Mouse (Mus musculus): ENCODE measurements around the gene Reep3. TPM values are rescaled to one million over a fixed set of nuclear protein-coding genes. Genes with fewer than 3 reads are reported as not detected.
A peak's percentile ranks its signal among the peaks of the same experiment; 100 is the strongest.
"Not testable (repeated sequence)": the region's sequence is repeated elsewhere in the genome, so short reads cannot be mapped to it uniquely, and the experiment has no call there.

Gene Reep3
- total RNA-seq, 2 experiments from 2014 or later, result 10.0 to 10.2 TPM

GRCm38 (mm10) chr10:67112967-67113366 lies 16.2 kb upstream of the Reep3 start:
- intact Hi-C loops (cut with DNase I), result not testable (repeated sequence)

DNA sequence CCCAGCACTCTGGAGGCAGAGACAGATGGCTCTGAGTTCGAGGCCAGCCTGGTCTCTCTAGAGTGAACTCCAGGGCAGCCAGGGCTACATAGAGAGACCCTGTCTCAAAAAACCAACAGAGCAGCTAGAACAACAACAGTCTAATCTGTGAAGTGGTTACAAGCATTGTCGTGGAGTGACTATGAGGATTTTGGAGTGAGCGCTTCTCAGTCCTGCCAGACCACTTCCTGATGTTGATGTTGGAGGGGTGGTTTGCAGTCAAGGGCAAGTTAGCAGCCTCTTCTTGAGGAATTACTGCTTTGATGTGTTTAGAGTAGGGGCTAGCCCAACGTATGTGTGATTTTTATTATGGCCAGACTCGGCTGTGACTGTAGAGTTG lies 15.0 kb upstream of the Reep3 start:
- intact Hi-C loops (cut with DNase I), result no loop called here
- DNase-seq, result no peak

More at GRCm38 (mm10) chr10:67112967-67113366, 16.2 kb upstream of the Reep3 start:
- DNase-seq, result not testable (repeated sequence)

DNA sequence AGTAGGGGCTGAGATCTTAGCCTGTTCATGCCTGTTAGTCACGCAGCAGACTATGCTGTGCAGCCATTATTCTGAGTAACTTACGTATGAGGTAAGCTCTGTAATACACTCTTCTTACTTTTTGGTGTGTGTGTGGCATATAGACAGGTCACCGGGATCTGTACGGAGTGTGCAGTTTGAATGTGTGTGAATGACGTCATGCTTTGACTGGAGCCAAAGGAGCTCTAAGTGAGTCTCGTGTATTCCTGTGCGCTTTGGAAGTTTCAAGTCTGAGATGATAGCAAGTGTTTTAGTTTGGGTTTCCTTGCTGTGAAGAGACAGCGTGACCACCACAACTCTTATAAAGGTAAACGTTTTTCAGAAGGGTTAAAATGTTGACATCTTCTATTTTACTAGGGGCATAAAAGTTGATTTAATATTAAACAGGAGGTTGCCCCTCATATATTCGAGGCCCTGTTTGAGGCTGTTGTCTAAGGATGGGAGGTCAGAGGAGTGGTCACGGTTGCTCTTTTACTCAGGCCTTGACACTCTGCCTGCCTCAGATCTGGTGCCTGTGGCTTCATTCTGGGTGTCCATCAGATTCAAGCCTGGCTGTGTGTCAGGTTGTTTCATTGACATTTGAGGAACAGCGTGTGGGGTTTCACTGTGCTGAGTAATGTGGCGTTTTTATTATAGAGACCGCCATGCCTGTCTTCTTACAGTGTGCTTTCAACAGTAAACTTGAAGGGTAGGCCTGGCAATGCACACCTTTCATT lies 14.5 kb upstream of the Reep3 start:
- peak in 1 of 2 experiments; percentile 10 for DNase-seq
- intact Hi-C loops (cut with DNase I), result no loop called here

DNA sequence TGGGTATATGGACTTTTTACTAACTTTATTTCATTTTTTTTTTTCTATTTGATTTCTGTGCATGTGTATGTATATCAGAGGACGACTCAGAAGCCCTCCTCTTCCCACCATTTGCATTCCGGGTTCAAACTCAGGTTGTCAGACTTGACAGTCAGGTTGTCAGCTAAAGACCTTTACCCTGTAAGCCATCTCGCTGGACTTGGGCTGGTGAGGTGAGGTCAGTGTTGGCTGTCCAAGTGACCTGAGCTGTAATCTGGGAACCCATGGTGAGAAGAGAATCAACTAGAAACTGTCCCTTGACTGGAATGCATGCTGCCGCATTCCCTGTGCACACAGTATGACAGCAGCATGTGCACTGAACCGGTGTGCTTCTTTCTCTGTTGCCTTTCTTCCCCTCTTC lies 12.9 kb upstream of the Reep3 start:
- peak in 1 of 2 experiments; percentile 6 for DNase-seq
- intact Hi-C loops (cut with DNase I), result no loop called here

DNA sequence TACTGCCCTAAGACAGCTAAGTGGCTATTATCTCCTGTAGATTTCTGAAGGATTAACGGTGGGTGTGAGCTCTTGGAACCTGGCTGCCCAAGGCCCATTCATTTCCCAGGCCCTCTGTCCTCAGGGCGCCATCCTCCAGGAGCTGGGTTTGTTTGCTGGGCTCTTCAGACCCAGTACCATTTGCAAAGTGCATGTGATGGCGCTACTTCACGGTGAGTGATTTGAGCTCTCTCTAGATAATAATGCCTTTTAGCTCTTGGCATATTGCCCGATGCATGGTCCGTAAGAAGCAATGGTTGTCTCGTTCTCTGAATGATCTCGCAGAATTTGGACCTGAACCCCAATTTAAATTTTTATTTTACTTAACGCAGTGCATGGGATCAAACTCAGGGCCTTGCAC lies 11.4 kb upstream of the Reep3 start:
- DNase-seq, result peak in 1 of 2 experiments; percentile 5
- intact Hi-C loops (cut with DNase I), result no loop called here

GRCm38 (mm10) chr10:67107017-67107761 lies 10.4 kb upstream of the Reep3 start:
- peak in 1 of 2 experiments; percentile 8 for DNase-seq
- intact Hi-C loops (cut with DNase I), result no loop called here

- intact Hi-C loops (cut with DNase I), result no loop called here
- DNase-seq, result no peak
These were observed 9.7 kb upstream of the Reep3 start for GRCm38 (mm10) chr10:67106400-67106799.

- intact Hi-C loops (cut with DNase I), result no loop called here
These were observed 8.8 kb upstream of the Reep3 start for GRCm38 (mm10) chr10:67105331-67106217.

GRCm38 (mm10) chr10:67104543-67104942 lies 7.8 kb upstream of the Reep3 start:
- DNase-seq, result peak in 1 of 2 experiments; percentile 10
- intact Hi-C loops (cut with DNase I), result no loop called here

More at GRCm38 (mm10) chr10:67105331-67106217, 8.8 kb upstream of the Reep3 start:
- DNase-seq, result no peak

- no peak for DNase-seq
- intact Hi-C loops (cut with DNase I), result no loop called here
These were observed 4.1 kb upstream of the Reep3 start for GRCm38 (mm10) chr10:67100831-67101251.

DNA sequence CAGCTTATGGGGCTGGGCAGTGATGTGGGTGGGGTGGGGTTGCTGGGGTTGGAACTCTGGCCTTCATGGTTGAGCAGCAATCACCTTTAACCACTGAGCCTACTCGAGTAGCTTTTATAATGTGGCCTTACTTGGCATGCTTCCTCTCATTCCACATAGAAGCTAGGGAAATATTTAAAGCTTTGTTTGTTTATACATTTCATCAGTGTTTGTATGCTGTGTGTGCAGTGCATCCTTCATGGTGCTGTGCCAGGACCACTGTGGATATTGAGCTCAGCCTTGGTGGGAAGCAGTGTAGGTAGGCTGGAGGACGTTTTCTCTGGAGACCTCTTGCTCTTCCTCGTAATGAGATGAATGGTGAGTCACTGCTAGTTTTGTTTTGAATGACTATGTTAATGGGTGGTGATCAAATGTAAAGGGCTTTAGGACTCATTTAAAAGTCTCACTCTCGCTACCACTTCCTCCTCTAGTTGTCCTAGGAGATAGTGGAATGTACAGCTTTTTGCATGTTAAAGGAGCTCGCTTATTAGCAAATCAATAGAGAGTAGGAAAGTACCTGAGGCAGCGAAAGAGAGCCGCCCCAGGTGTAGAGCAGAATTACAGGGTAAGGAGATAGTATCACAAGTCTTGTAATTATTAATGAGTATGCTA lies 3.4 kb upstream of the Reep3 start:
- intact Hi-C loops (cut with DNase I), result no loop called here
- no peak for DNase-seq

GRCm38 (mm10) chr10:67099183-67099929 lies 2.6 kb upstream of the Reep3 start:
- DNase-seq, result no peak
- intact Hi-C loops (cut with DNase I), result loop anchor here (5.0 kb wide), 1 partner anchor 47 kb away; no protein-coding TSS in a partner anchor

DNA sequence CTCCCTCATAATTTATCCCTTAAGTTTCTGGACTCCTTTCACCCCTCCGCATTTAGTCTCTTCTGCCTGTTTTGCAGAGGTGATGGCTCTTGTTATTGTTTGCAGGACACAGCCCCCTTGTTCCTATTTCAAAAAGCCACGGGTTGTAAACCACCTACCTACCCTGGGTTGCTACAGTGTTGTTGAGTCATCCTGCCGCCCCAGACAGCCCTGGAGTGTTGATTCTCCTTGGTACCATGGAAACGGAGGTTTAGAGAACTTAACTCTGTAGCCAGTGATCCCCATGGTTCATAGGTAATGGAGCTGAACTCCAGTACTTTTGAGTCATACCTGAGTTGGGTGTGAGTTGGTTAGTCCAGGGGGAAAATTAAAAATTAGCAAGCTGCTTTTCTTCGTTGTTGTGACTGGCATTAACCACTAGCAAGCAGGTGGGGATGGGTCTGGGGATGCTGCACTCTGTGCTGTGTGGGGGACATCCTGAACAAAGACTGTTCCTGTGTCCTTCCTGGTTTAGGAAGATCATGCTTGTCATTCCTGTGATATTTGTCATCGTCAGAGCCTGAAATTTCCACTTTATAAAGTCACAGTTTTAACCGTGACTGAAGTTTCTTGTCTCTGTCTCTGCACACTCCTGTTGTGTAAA lies 1.8 kb upstream of the Reep3 start:
- intact Hi-C loops (cut with DNase I), result loop anchor here (5.0 kb wide), 1 partner anchor 46 kb away; no protein-coding TSS in a partner anchor
- DNase-seq, result no peak

GRCm38 (mm10) chr10:67097437-67098150 lies 849 bp upstream of the Reep3 start:
- intact Hi-C loops (cut with DNase I), result loop anchor here (5.0 kb wide), 1 partner anchor 45 kb away; no protein-coding TSS in a partner anchor
- no peak for DNase-seq

GRCm38 (mm10) chr10:67095798-67096620 lies 736 bp downstream of the Reep3 start, which contains the start of gene Jmjd1c:
Gene Jmjd1c, plus strand, starts transcription at chr10:67096125.
- DNase-seq, result peak in 1 of 2 experiments; percentile 51

DNA sequence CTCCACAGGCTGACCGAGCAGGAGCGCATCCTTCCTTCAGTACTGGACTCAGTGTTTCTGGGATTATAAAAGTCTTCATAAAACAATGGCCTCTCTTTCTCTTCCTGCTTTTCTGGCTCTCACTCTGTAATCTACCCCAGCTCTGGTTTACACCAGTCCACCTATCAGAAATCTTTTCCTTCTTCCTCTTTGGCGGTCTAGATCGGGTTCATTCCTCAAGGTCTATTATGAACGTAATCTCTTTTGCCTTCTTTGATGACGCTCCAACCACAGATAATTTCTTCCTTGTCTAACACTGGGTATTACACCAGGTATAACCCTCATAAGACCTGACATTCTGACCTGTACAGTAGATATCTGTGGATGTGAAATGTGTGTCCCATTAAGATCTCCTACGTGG lies 1.8 kb downstream of the Reep3 start:
- intact Hi-C loops (cut with DNase I), result loop anchor here (5.0 kb wide), 2 partner anchors 43 to 178 kb away; no protein-coding TSS in a partner anchor
- no peak for DNase-seq

More at GRCm38 (mm10) chr10:67095798-67096620, 736 bp downstream of the Reep3 start, which contains the start of gene Jmjd1c:
- intact Hi-C loops (cut with DNase I), result loop anchor here (5.0 kb wide), 1 partner anchor 44 kb away; no protein-coding TSS in a partner anchor

DNA sequence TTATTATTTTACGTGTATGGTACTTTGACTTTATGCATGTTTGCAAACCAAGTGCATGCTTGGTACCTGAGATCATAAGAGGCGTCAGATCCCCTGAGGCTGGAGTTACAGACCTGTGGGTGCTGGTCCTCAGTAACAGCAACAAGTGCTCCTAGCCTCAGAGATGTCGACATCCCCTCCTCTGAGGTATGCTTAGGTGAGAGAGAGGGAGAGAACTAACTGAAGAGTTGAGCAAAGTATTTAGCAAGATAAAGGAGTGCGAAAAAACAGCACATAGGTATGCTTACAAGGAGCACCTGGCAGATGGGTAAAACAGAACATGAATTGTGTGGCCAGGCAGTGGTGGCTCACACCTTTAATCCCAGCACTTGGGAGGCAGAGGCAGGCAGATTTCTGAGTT lies 6.1 kb downstream of the Reep3 start:
- no peak for DNase-seq
- intact Hi-C loops (cut with DNase I), result loop anchor here (5.0 kb wide), 1 partner anchor 173 kb away; no protein-coding TSS in a partner anchor

Measured in gastrocnemius, postnatal 36 days (tissue).